Mouse (Mus musculus): ENCODE results near the gene Rasal2. TPM values are rescaled to one million over a fixed set of nuclear protein-coding genes. Genes with fewer than 3 reads are reported as not detected.

Gene Rasal2
- total RNA-seq, 2 experiments from 2014 or later: 2.0 to 2.3 TPM

GRCm38 (mm10) chr1:157443026-157443722, 30.8 kb upstream of the Rasal2 start:
- peak; percentile 18 for ATAC-seq (replicated peaks; ENCODE audit: poor library complexity, severe bottlenecking)

- ATAC-seq (replicated peaks; ENCODE audit: poor library complexity, severe bottlenecking): no peak
Measured at GRCm38 (mm10) chr1:157439973-157440641, 27.7 kb upstream of the Rasal2 start.

GRCm38 (mm10) chr1:157439101-157439500, 26.7 kb upstream of the Rasal2 start:
- ATAC-seq (replicated peaks; ENCODE audit: poor library complexity, severe bottlenecking): no peak

- ATAC-seq (replicated peaks; ENCODE audit: poor library complexity, severe bottlenecking): no peak
Measured at GRCm38 (mm10) chr1:157438290-157438689, 25.9 kb upstream of the Rasal2 start.

- no peak; the same call in 1 of the 2 replicates for ATAC-seq (replicated peaks; ENCODE audit: poor library complexity, severe bottlenecking)
Measured at GRCm38 (mm10) chr1:157435926-157436325, 23.5 kb upstream of the Rasal2 start.

- ATAC-seq (replicated peaks; ENCODE audit: poor library complexity, severe bottlenecking): no peak; the same call in 1 of the 2 replicates
Measured at GRCm38 (mm10) chr1:157434404-157434803, 22.0 kb upstream of the Rasal2 start.

- no peak for ATAC-seq (replicated peaks; ENCODE audit: poor library complexity, severe bottlenecking)
Measured at GRCm38 (mm10) chr1:157433316-157433715, 20.9 kb upstream of the Rasal2 start.

- no peak for ATAC-seq (replicated peaks; ENCODE audit: poor library complexity, severe bottlenecking)
Measured at GRCm38 (mm10) chr1:157428366-157428765, 16.0 kb upstream of the Rasal2 start.

- no peak for ATAC-seq (replicated peaks; ENCODE audit: poor library complexity, severe bottlenecking)
Measured at GRCm38 (mm10) chr1:157427604-157428003, 15.2 kb upstream of the Rasal2 start.

- ATAC-seq (replicated peaks; ENCODE audit: poor library complexity, severe bottlenecking): peak; percentile 52; the same call in 1 of the 2 replicates
Measured at GRCm38 (mm10) chr1:157426933-157427332, 14.5 kb upstream of the Rasal2 start.

- no peak; the same call in 1 of the 2 replicates for ATAC-seq (replicated peaks; ENCODE audit: poor library complexity, severe bottlenecking)
Measured at GRCm38 (mm10) chr1:157425741-157426427, 13.5 kb upstream of the Rasal2 start.

- no peak for ATAC-seq (replicated peaks; ENCODE audit: poor library complexity, severe bottlenecking)
Measured at GRCm38 (mm10) chr1:157417861-157418260, 5.5 kb upstream of the Rasal2 start.

- ATAC-seq (replicated peaks; ENCODE audit: poor library complexity, severe bottlenecking): no peak
Measured at GRCm38 (mm10) chr1:157417414-157417813, 5.0 kb upstream of the Rasal2 start.

- ATAC-seq (replicated peaks; ENCODE audit: poor library complexity, severe bottlenecking): no peak
Measured at GRCm38 (mm10) chr1:157416628-157417027, 4.2 kb upstream of the Rasal2 start.

- no peak for ATAC-seq (replicated peaks; ENCODE audit: poor library complexity, severe bottlenecking)
Measured at GRCm38 (mm10) chr1:157415771-157416170, 3.4 kb upstream of the Rasal2 start.

GRCm38 (mm10) chr1:157411711-157412380, 549 bp downstream of the Rasal2 start:
- peak; percentile 42 for ATAC-seq (replicated peaks; ENCODE audit: poor library complexity, severe bottlenecking)

- ATAC-seq (replicated peaks; ENCODE audit: poor library complexity, severe bottlenecking): no peak
Measured at GRCm38 (mm10) chr1:157411341-157411710, 1.1 kb downstream of the Rasal2 start.

GRCm38 (mm10) chr1:157410937-157411336, 1.5 kb downstream of the Rasal2 start:
- 0 out of 2 replicates have a peak, but pooled peaks have one; percentile 6 for ATAC-seq (replicated peaks; ENCODE audit: poor library complexity, severe bottlenecking)

- no peak for ATAC-seq (replicated peaks; ENCODE audit: poor library complexity, severe bottlenecking)
Measured at GRCm38 (mm10) chr1:157409648-157410047, 2.7 kb downstream of the Rasal2 start.

- no peak for ATAC-seq (replicated peaks; ENCODE audit: poor library complexity, severe bottlenecking)
Measured at GRCm38 (mm10) chr1:157388027-157388426, 24.4 kb downstream of the Rasal2 start.

GRCm38 (mm10) chr1:157380694-157381093, 31.7 kb downstream of the Rasal2 start:
- ATAC-seq (replicated peaks; ENCODE audit: poor library complexity, severe bottlenecking): no peak
